Mouse (Mus musculus) megakaryocyte, embryonic 14.5 days (primary cell): Measurements from ENCODE around the gene Ddx6. TPM values are rescaled to one million over a fixed set of nuclear protein-coding genes. Genes with fewer than 3 reads are reported as not detected.

ENCODE experiments used
- H3K27me3 ChIP-seq: replicated peaks from 2 replicates; pipeline ENCODE3; 2012; ENCODE audit warnings: inconsistent platforms
- H3K36me3 ChIP-seq: replicated peaks from 2 replicates; pipeline ENCODE3; 2012; ENCODE audit warnings: low read length, inconsistent platforms, mixed read lengths
- H3K4me1 ChIP-seq: 2 replicates; pipeline ENCODE4 v1.6.1; 2012; ENCODE audit warnings: inconsistent platforms
- H3K4me3 ChIP-seq: replicated peaks from 2 replicates; pipeline ENCODE3; 2012; ENCODE audit warnings: moderate library complexity, mild to moderate bottlenecking, inconsistent platforms
- H3K9me3 ChIP-seq: 2 replicates; pipeline ENCODE4 v1.6.1; 2012; ENCODE audit warnings: inconsistent platforms
- FLI1 ChIP-seq: IDR thresholded peaks from 2 replicates; pipeline ENCODE4 v1.6.1; 2012; ENCODE audit warnings: low read length, inconsistent platforms, mixed read lengths
- GATA1 ChIP-seq: IDR thresholded peaks from 3 replicates; pipeline ENCODE4 v1.6.1; 2012; ENCODE audit warnings: mixed read lengths, low read length, inconsistent platforms, borderline replicate concordance
- polyA plus RNA-seq: library from polyadenylated mRNA; stranded (reverse); fragments of >175 nt; gene quantifications from 2 replicates; pipeline ENCODE4 v1.2.3, GENCODE M21; 2012; ENCODE audit warnings: low replicate concordance; ENCODE audit not compliant: insufficient read depth

Ddx6 gene
- polyA plus RNA-seq, 1 experiment = 10.8 TPM

GRCm38 (mm10) chr9:44579392-44579791 is 25.3 kb upstream of the Ddx6 start:
- Histone ChIP-seq H3K4me3 (peak overlapping the region; percentile 84), H3K9me3 (peaks cover 9% of the 10 kb centered on the region; the same call in 1 of the 2 replicates), H3K4me1 (peaks cover 26% of the 10 kb centered on the region), H3K36me3 (no peaks in the 10 kb centered on the region), H3K27me3 (no peaks in the 10 kb centered on the region)
- TF ChIP-seq GATA1 = no peak
- no peak for TF ChIP-seq FLI1

- Histone ChIP-seq H3K4me1 (peaks cover 26% of the 10 kb centered on the region), H3K36me3 (no peaks in the 10 kb centered on the region), H3K27me3 (no peaks in the 10 kb centered on the region), H3K4me3 (peak overlapping the region; percentile 82), H3K9me3 (peaks cover 11% of the 10 kb centered on the region; the same call in 1 of the 2 replicates)
- TF ChIP-seq FLI1 (no peak), GATA1 (no peak)
Observed at GRCm38 (mm10) chr9:44580085-44580484, 24.6 kb upstream of the Ddx6 start.

- no peaks in the 10 kb centered on the region for H3K36me3 ChIP-seq
- no peak overlapping the region for H3K4me3 ChIP-seq
- H3K9me3 ChIP-seq = peaks cover 11% of the 10 kb centered on the region; the same call in 1 of the 2 replicates
- H3K4me1 ChIP-seq = peaks cover 26% of the 10 kb centered on the region
- TF ChIP-seq GATA1 (no peak), FLI1 (no peak)
- H3K27me3 ChIP-seq = no peaks in the 10 kb centered on the region
Observed at GRCm38 (mm10) chr9:44581423-44581822, 23.3 kb upstream of the Ddx6 start.

- no peak overlapping the region for H3K4me3 ChIP-seq
- no peaks in the 10 kb centered on the region for H3K36me3 ChIP-seq
- TF ChIP-seq GATA1 = no peak
- no peak for TF ChIP-seq FLI1
- peaks cover 11% of the 10 kb centered on the region; the same call in 1 of the 2 replicates for H3K9me3 ChIP-seq
- peaks cover 3% of the 10 kb centered on the region for H3K27me3 ChIP-seq
- peaks cover 30% of the 10 kb centered on the region for H3K4me1 ChIP-seq
Observed at GRCm38 (mm10) chr9:44582390-44582789, 22.3 kb upstream of the Ddx6 start.

GRCm38 (mm10) chr9:44586640-44587261 is 17.9 kb upstream of the Ddx6 start:
- Histone ChIP-seq H3K4me3 (no peak overlapping the region), H3K27me3 (peaks cover 3% of the 10 kb centered on the region), H3K9me3 (peaks cover 11% of the 10 kb centered on the region; the same call in 1 of the 2 replicates), H3K36me3 (no peaks in the 10 kb centered on the region), H3K4me1 (peaks cover 17% of the 10 kb centered on the region)
- TF ChIP-seq GATA1 = no peak
- TF ChIP-seq FLI1 = no peak

GRCm38 (mm10) chr9:44587262-44588160 is 17.2 kb upstream of the Ddx6 start:
- peaks cover 13% of the 10 kb centered on the region for H3K9me3 ChIP-seq
- peaks cover 3% of the 10 kb centered on the region for H3K27me3 ChIP-seq
- H3K4me3 ChIP-seq = no peak overlapping the region
- TF ChIP-seq FLI1 = no peak
- TF ChIP-seq GATA1 = no peak
- peaks cover 20% of the 10 kb centered on the region for H3K4me1 ChIP-seq
- peaks cover 1% of the 10 kb centered on the region for H3K36me3 ChIP-seq

GRCm38 (mm10) chr9:44588605-44589004 is 16.1 kb upstream of the Ddx6 start:
- Histone ChIP-seq H3K4me3 (no peak overlapping the region), H3K9me3 (peaks cover 15% of the 10 kb centered on the region), H3K4me1 (peaks cover 31% of the 10 kb centered on the region), H3K27me3 (peaks cover 3% of the 10 kb centered on the region), H3K36me3 (peaks cover 5% of the 10 kb centered on the region)
- TF ChIP-seq GATA1 (no peak), FLI1 (no peak)

- TF ChIP-seq FLI1 (no peak), GATA1 (no peak)
- peaks cover 36% of the 10 kb centered on the region for H3K4me1 ChIP-seq
Observed at GRCm38 (mm10) chr9:44589095-44589494, 15.6 kb upstream of the Ddx6 start.

GRCm38 (mm10) chr9:44590969-44591368 is 13.7 kb upstream of the Ddx6 start:
- Histone ChIP-seq H3K4me1 (peaks cover 44% of the 10 kb centered on the region), H3K36me3 (peaks cover 5% of the 10 kb centered on the region), H3K27me3 (peaks cover 3% of the 10 kb centered on the region), H3K9me3 (peaks cover 7% of the 10 kb centered on the region), H3K4me3 (no peak overlapping the region)
- TF ChIP-seq FLI1 (no peak), GATA1 (no peak)

More at GRCm38 (mm10) chr9:44589095-44589494, 15.6 kb upstream of the Ddx6 start:
- Histone ChIP-seq H3K9me3 (peaks cover 11% of the 10 kb centered on the region), H3K27me3 (peaks cover 3% of the 10 kb centered on the region), H3K36me3 (peaks cover 5% of the 10 kb centered on the region), H3K4me3 (no peak overlapping the region)

- Histone ChIP-seq H3K4me1 (peaks cover 46% of the 10 kb centered on the region), H3K9me3 (peaks cover 7% of the 10 kb centered on the region), H3K36me3 (peaks cover 5% of the 10 kb centered on the region), H3K27me3 (peaks cover 2% of the 10 kb centered on the region), H3K4me3 (no peak overlapping the region)
- no peak for TF ChIP-seq GATA1
- no peak for TF ChIP-seq FLI1
Observed at GRCm38 (mm10) chr9:44591595-44592188, 13.0 kb upstream of the Ddx6 start.
